Mouse (Mus musculus) CH12.LX (cell line): Measurements from ENCODE around the gene Fez2. TPM values are rescaled to one million over a fixed set of nuclear protein-coding genes. Genes with fewer than 3 reads are reported as not detected.

Experiments used
- DNase-seq: peaks from one replicate; pipeline ENCODE4 v3.0.0-alpha.2; 2013; ENCODE audit errors: extremely low read depth
- H3K27ac ChIP-seq: 2 replicates; pipeline ENCODE4 v1.5.1; 2012; ENCODE audit warnings: low read depth, mild to moderate bottlenecking, control low read depth, moderate library complexity; ENCODE audit not compliant: insufficient read depth
- H3K27me3 ChIP-seq: replicated peaks from 2 replicates; pipeline ENCODE3; 2012; ENCODE audit warnings: inconsistent platforms
- H3K36me3 ChIP-seq, 2 experiments: replicated peaks in 1 of 2; 2 replicates each; pipeline versions ENCODE3 to v1.6.1; 2012; ENCODE audit warnings: inconsistent platforms in 1 of 2, low read length in 1 of 2, mild to moderate bottlenecking in 1 of 2, mixed read lengths in 1 of 2, moderate library complexity in 1 of 2; ENCODE audit not compliant: control insufficient read depth in 1 of 2, insufficient read depth in 1 of 2
- H3K4me1 ChIP-seq, 2 experiments: 2 replicates each; pipeline ENCODE4 v1.6.1; 2012; ENCODE audit warnings: inconsistent platforms in 1 of 2, moderate library complexity in 1 of 2; ENCODE audit not compliant: insufficient read depth in 2 of 2, control insufficient read depth in 1 of 2
- H3K4me2 ChIP-seq: 2 replicates; pipeline ENCODE4 v1.6.1; 2012; ENCODE audit warnings: low read depth, mild to moderate bottlenecking, control low read depth; ENCODE audit not compliant: poor library complexity, insufficient read depth, severe bottlenecking
- H3K4me3 ChIP-seq, 3 experiments: fragments of 150-350 bp in 1 of 3; sonication (generic) in 1 of 3; replicated peaks in 1 of 3; 2 replicates each; pipeline versions ENCODE3 to v1.5.1; 2011 to 2012; ENCODE audit warnings: low read depth in 2 of 3, low read length in 2 of 3, mild to moderate bottlenecking in 2 of 3, moderate library complexity in 2 of 3, control low read depth in 1 of 3, improper control_type of control experiment in 1 of 3, inconsistent platforms in 1 of 3, mixed read lengths in 1 of 3; ENCODE audit not compliant: poor library complexity in 1 of 3
- H3K79me2 ChIP-seq: replicated peaks from 2 replicates; pipeline ENCODE4 v1.6.1; 2012; ENCODE audit warnings: mild to moderate bottlenecking, moderate library complexity; ENCODE audit not compliant: control insufficient read depth, poor library complexity, insufficient read depth, severe bottlenecking; ENCODE audit errors: extremely low read depth
- H3K9ac ChIP-seq: 2 replicates; pipeline ENCODE4 v1.6.1; 2012; ENCODE audit warnings: low read depth, mild to moderate bottlenecking, control low read depth, moderate library complexity; ENCODE audit not compliant: insufficient read depth
- H3K9me3 ChIP-seq: replicated peaks from 2 replicates; pipeline ENCODE3; 2012; ENCODE audit warnings: low read length, inconsistent platforms, mixed read lengths
- BHLHE40 ChIP-seq: IDR thresholded peaks from 2 replicates; pipeline ENCODE4 v1.6.1; 2011; ENCODE audit warnings: mild to moderate bottlenecking, low read depth, low read length, improper control_type of control experiment
- CHD1 ChIP-seq: IDR thresholded peaks from 2 replicates; pipeline ENCODE4 v1.6.1; 2012; ENCODE audit warnings: low read depth, low read length, improper control_type of control experiment, inconsistent platforms
- CTCF ChIP-seq, 2 experiments: IDR thresholded peaks in 1 of 2; conservative IDR thresholded peaks in 1 of 2; 2 replicates each; pipeline ENCODE4 v1.5.1; 2011 to 2012; ENCODE audit warnings: low read depth in 2 of 2, low read length in 2 of 2, improper control_type of control experiment in 1 of 2, inconsistent platforms in 1 of 2, mild to moderate bottlenecking in 1 of 2, moderate library complexity in 1 of 2
- E2F4 ChIP-seq: IDR thresholded peaks from 2 replicates; pipeline ENCODE4 v1.6.1; 2011; ENCODE audit warnings: low read depth, low read length, improper control_type of control experiment; ENCODE audit not compliant: insufficient replicate concordance
- ELF1 ChIP-seq: IDR thresholded peaks from 2 replicates; pipeline ENCODE4 v1.6.1; 2014; ENCODE audit warnings: low read depth, mild to moderate bottlenecking, inconsistent platforms, low read length, improper control_type of control experiment
- EP300 ChIP-seq: IDR thresholded peaks from 2 replicates; pipeline ENCODE4 v1.6.1; 2011; ENCODE audit warnings: low read length, improper control_type of control experiment
- ETS1 ChIP-seq: conservative IDR thresholded peaks from 2 replicates; pipeline ENCODE4 v1.6.1; 2012; ENCODE audit warnings: low read depth, mild to moderate bottlenecking, inconsistent platforms, low read length, improper control_type of control experiment, moderate library complexity
- GABPA ChIP-seq: IDR thresholded peaks from 2 replicates; pipeline ENCODE4 v1.6.1; 2012; ENCODE audit warnings: low read depth, low read length, improper control_type of control experiment, inconsistent platforms; ENCODE audit not compliant: insufficient replicate concordance
- JUN ChIP-seq: IDR thresholded peaks from 2 replicates; pipeline ENCODE4 v1.6.1; 2011; ENCODE audit warnings: low read depth, mild to moderate bottlenecking, low read length, improper control_type of control experiment, moderate library complexity; ENCODE audit not compliant: insufficient read depth
- JUND ChIP-seq: conservative IDR thresholded peaks from 2 replicates; pipeline ENCODE4 v1.6.1; 2011; ENCODE audit warnings: low read depth, low read length, improper control_type of control experiment
- MAFK ChIP-seq: IDR thresholded peaks from 2 replicates; pipeline ENCODE4 v1.6.1; 2011; ENCODE audit warnings: low read length, improper control_type of control experiment; ENCODE audit not compliant: insufficient replicate concordance
- MAX ChIP-seq: IDR thresholded peaks from 2 replicates; pipeline ENCODE4 v1.6.1; 2011; ENCODE audit warnings: low read length, improper control_type of control experiment
- MEF2A ChIP-seq: IDR thresholded peaks from 2 replicates; pipeline ENCODE4 v1.6.1; 2014; ENCODE audit warnings: low read depth, mild to moderate bottlenecking, inconsistent platforms, low read length, improper control_type of control experiment, borderline replicate concordance
- MXI1 ChIP-seq: IDR thresholded peaks from 2 replicates; pipeline ENCODE4 v1.6.1; 2011; ENCODE audit warnings: mild to moderate bottlenecking, low read depth, low read length, improper control_type of control experiment
- NELFE ChIP-seq: IDR thresholded peaks from 2 replicates; pipeline ENCODE4 v1.6.1; 2011; ENCODE audit warnings: low read depth, low read length, improper control_type of control experiment
- POLR2AphosphoS2 ChIP-seq: IDR thresholded peaks from 2 replicates; pipeline ENCODE4 v1.6.1; 2011; ENCODE audit warnings: low read depth, low read length, improper control_type of control experiment
- RAD21 ChIP-seq: IDR thresholded peaks from 2 replicates; pipeline ENCODE4 v1.6.1; 2011; ENCODE audit warnings: low read depth, mild to moderate bottlenecking, low read length, improper control_type of control experiment, moderate library complexity
- SIN3A ChIP-seq: IDR thresholded peaks from 2 replicates; pipeline ENCODE4 v1.6.1; 2012; ENCODE audit warnings: low read length, improper control_type of control experiment, inconsistent platforms
- SMC3 ChIP-seq: IDR thresholded peaks from 2 replicates; pipeline ENCODE4 v1.6.1; 2011; ENCODE audit warnings: low read depth, low read length, improper control_type of control experiment
- TBP ChIP-seq: conservative IDR thresholded peaks from 2 replicates; pipeline ENCODE4 v1.6.1; 2011; ENCODE audit warnings: low read depth, low read length, improper control_type of control experiment
- USF1 ChIP-seq: IDR thresholded peaks from 2 replicates; pipeline ENCODE4 v1.6.1; 2014; ENCODE audit warnings: low read depth, mild to moderate bottlenecking, inconsistent platforms, low read length, improper control_type of control experiment
- USF2 ChIP-seq: conservative IDR thresholded peaks from 2 replicates; pipeline ENCODE4 v1.6.1; 2011; ENCODE audit warnings: low read depth, low read length, improper control_type of control experiment
- ZC3H11A ChIP-seq: IDR thresholded peaks from 2 replicates; pipeline ENCODE4 v1.6.1; 2012; ENCODE audit warnings: low read depth, mild to moderate bottlenecking, inconsistent platforms, low read length, improper control_type of control experiment
- ZKSCAN1 ChIP-seq: IDR thresholded peaks from 2 replicates; pipeline ENCODE4 v1.6.1; 2012; ENCODE audit warnings: low read depth, inconsistent platforms, low read length, improper control_type of control experiment, borderline replicate concordance
- ZNF384 ChIP-seq: IDR thresholded peaks from 2 replicates; pipeline ENCODE4 v1.6.1; 2012; ENCODE audit warnings: low read depth, low read length, improper control_type of control experiment, inconsistent platforms
- dilution Hi-C: fragments of 300-500 bp; cut with MboI; formaldehyde crosslinking; loops from 2 replicates; pipeline ENCODE4 v1.14.3; 2020; ENCODE audit warnings: low sequenced_read_pairs; ENCODE audit not compliant: extremely low pct_unique_long_range_greater_than_20kb, extremely low pct_ligation_motif_present
- in situ Hi-C: fragments of 300-500 bp; cut with MboI; formaldehyde crosslinking; loops from 3 replicates; pipeline ENCODE4 v1.14.3; 2019; ENCODE audit warnings: low sequenced_read_pairs, low pct_ligation_motif_present, low pct_unique_long_range_greater_than_20kb, mixed read lengths
- polyA plus RNA-seq: library from polyadenylated mRNA; unstranded; fragments of >175 nt; gene quantifications from 2 replicates; pipeline ENCODE4 v1.2.1, GENCODE M21; 2012; ENCODE audit warnings: low read depth; ENCODE audit not compliant: insufficient read length
- total RNA-seq, 2 experiments: library from RNA; depleted of rRNA; stranded (reverse); fragments of 300-350 nt in 1 of 2; fragments of >200 nt in 1 of 2; gene quantifications; 2 replicates each; pipeline ENCODE4 v1.2.3; 2012 to 2014

Gene Fez2
- total and polyA plus RNA-seq, 3 experiments: 13.5 to 18.7 (median 14.2) TPM

DNA sequence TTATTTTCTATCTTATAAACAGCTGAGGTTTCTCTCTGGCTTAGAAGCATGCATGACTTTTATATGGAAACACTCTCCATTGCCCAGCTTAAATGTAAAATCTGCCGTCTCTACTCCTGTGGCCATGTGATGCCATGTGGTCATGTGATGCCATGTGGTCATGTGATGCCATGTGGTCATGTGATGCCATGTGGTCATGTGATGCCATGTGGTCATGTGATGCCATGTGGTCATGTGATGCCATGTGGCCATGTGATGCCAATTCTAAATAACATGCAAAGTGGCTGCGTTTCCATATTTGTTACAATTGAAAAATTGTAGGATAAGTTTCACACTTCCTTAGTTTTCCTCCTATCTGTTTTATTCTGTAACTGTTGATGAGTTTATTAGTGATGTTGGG is 22.8 kb upstream of the Fez2 start:
- DNase-seq: no peak

GRCm38 (mm10) chr17:78437161-78437560 is 19.2 kb upstream of the Fez2 start:
- TF ChIP-seq CHD1 (no peak), SIN3A (no peak), BHLHE40 (no peak), GABPA (no peak), ZNF384 (no peak), ETS1 (no peak)
- TF ChIP-seq, all 38 proteins: peak for 0
- DNase-seq: no peak
- in situ Hi-C loops (loop anchor here (5.0 kb wide), 1 partner anchor 240 kb away; no protein-coding TSS in a partner anchor), dilution Hi-C loops (no loop called here)
- H3K27ac ChIP-seq: no peak overlapping the region
- H3K27me3 ChIP-seq: no peaks in the 10 kb centered on the region
- no peaks in the 10 kb centered on the region for H3K79me2 ChIP-seq
- no peaks in the 10 kb centered on the region for H3K36me3 ChIP-seq
- no peaks in the 10 kb centered on the region for H3K9me3 ChIP-seq
- H3K9ac ChIP-seq: no peak overlapping the region
- H3K4me2 ChIP-seq: no peak overlapping the region
- H3K4me3 ChIP-seq: no peak overlapping the region
- H3K4me1 ChIP-seq: no peaks in the 10 kb centered on the region

More for the DNA sequence above, 22.8 kb upstream of the Fez2 start:
- no peaks in the 10 kb centered on the region for H3K27me3 ChIP-seq
- H3K27ac ChIP-seq: no peak overlapping the region
- dilution Hi-C loops: no loop called here
- no peaks in the 10 kb centered on the region for H3K4me1 ChIP-seq
- no peak overlapping the region for H3K4me2 ChIP-seq
- H3K4me3 ChIP-seq: no peak overlapping the region
- H3K79me2 ChIP-seq: no peaks in the 10 kb centered on the region
- H3K9me3 ChIP-seq: no peaks in the 10 kb centered on the region
- TF ChIP-seq E2F4 (no peak), NELFE (no peak), BHLHE40 (peak; percentile 54; the same call in 1 of the 2 replicates), CTCF (conservative IDR thresholded peaks at IDR 0.05 in 1 of 2, IDR thresholded peaks at IDR 0.05 in 1 of 2; ENCODE audit: low read depth in 2 of 2, low read length in 2 of 2) (no peak), ZNF384 (no peak), ZKSCAN1 (no peak), USF2 (peak; percentile 91), USF1 (peak; percentile 74), RAD21 (no peak), MAX (peak; percentile 69)
- TF ChIP-seq, all 38 proteins: peak for 4
- H3K36me3 ChIP-seq: no peaks in the 10 kb centered on the region
- no peak overlapping the region for H3K9ac ChIP-seq
- in situ Hi-C loops: no loop called here

- no peak overlapping the region for H3K4me3 ChIP-seq
- dilution Hi-C loops (no loop called here), in situ Hi-C loops (loop anchor here (5.0 kb wide), 1 partner anchor 238 kb away; no protein-coding TSS in a partner anchor)
- H3K9me3 ChIP-seq: no peaks in the 10 kb centered on the region
- H3K27ac ChIP-seq: no peak overlapping the region
- no peak overlapping the region for H3K4me2 ChIP-seq
- H3K27me3 ChIP-seq: no peaks in the 10 kb centered on the region
- no peaks in the 10 kb centered on the region for H3K4me1 ChIP-seq
- no peak for DNase-seq
- H3K9ac ChIP-seq: no peak overlapping the region
- H3K79me2 ChIP-seq: no peaks in the 10 kb centered on the region
- no peaks in the 10 kb centered on the region for H3K36me3 ChIP-seq
- no peak for TF ChIP-seq CHD1
- TF ChIP-seq SIN3A: no peak
- TF ChIP-seq SMC3: no peak
- no peak for TF ChIP-seq POLR2AphosphoS2
- TF ChIP-seq MAFK: no peak
- no peak for TF ChIP-seq ELF1
- TF ChIP-seq ETS1: no peak
- no peak for TF ChIP-seq TBP
- no peak for TF ChIP-seq EP300
- TF ChIP-seq JUND: no peak
- no peak for TF ChIP-seq RAD21
- TF ChIP-seq MXI1: no peak
- TF ChIP-seq JUN: no peak
- no peak for TF ChIP-seq ZC3H11A
- no peak for TF ChIP-seq MEF2A
- no peak for TF ChIP-seq USF2
- TF ChIP-seq USF1: no peak
Measured at GRCm38 (mm10) chr17:78435661-78436060, 17.7 kb upstream of the Fez2 start.
